Mouse (Mus musculus): Measurements from ENCODE around the gene Gm3002.

Gm3002 gene

GRCm38 (mm10) chr14:3809774-3810173 is at the start of gene Gm3002:
Gene Gm3002, plus strand, starts transcription at chr14:3810074.
- WGBS: no CpG with 5 or more reads among the region's 31 CpGs

GRCm38 (mm10) chr14:3845945-3846344 is 36.1 kb downstream of the Gm3002 start, which contains the start of gene Gm3033:
Gene Gm3033, plus strand, starts transcription at chr14:3846245.
- WGBS: no CpG with 5 or more reads among the region's 2 CpGs

GRCm38 (mm10) chr14:3883872-3884271 is 74.0 kb downstream of the Gm3002 start, which contains the start of gene Gm2916:
Gene Gm2916, plus strand, starts transcription at chr14:3884172.
- no CpG with 5 or more reads among the region's 1 CpGs for WGBS

GRCm38 (mm10) chr14:3931456-3931855 is 121.6 kb downstream of the Gm3002 start, which contains the start of gene Gm3029:
Gene Gm3029, plus strand, starts transcription at chr14:3931756.
- WGBS: 80% methylated on average over 1 of the region's 2 CpGs

GRCm38 (mm10) chr14:3963247-3963646 is 153.4 kb downstream of the Gm3002 start, which contains the start of gene Gm3095:
Gene Gm3095, plus strand, starts transcription at chr14:3963547.
- no CpG with 5 or more reads among the region's 2 CpGs for WGBS

- WGBS: 86% methylated on average over 1 of the region's 3 CpGs
Observed at GRCm38 (mm10) chr14:3998094-3998493, 188.2 kb downstream of the Gm3002 start, which contains the start of gene Gm3099. Gene Gm3099, plus strand, starts transcription at chr14:3998394.

Measured in cerebral cortex, adult 2 months (tissue).